Mouse (Mus musculus): Measurements from ENCODE around the gene Gadl1. TPM values are rescaled to one million over a fixed set of nuclear protein-coding genes. Genes with fewer than 3 reads are reported as not detected.

Gadl1 gene
- polyA plus RNA-seq, 1 experiment from 2014 or later, result 0.60 TPM

DNA sequence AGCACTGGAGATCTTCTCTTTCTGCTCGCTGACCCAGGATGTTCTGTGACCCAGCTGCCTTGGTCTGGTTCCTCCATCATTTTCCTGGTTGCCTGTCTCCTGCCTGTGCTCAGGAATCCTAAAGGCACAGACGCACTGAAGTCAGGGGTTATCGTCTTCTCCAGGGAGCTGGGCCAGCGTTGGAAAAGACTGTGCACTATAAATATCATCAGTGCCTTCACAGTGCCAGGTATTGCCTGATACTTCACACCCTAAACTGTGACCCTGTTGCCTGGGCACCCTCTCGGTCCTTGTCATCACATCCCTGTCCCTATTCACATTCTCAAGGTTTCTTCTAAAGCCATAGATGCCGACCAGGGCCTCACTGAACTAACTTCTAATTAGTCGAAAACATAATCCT is 210.7 kb downstream of the Gadl1 start:
- H3K4me1 ChIP-seq, result peaks cover 56% of the 10 kb centered on the region
- 78% methylated on average over 7 of the region's 7 CpGs for WGBS
- no peak overlapping the region for H3K4me3 ChIP-seq
- ATAC-seq (ENCODE audit: low FRiP score, low read depth), result no peak
- H3K27me3 ChIP-seq, result no peaks in the 10 kb centered on the region
- H3K9ac ChIP-seq, result no peak overlapping the region
- H3K36me3 ChIP-seq, result peaks cover 67% of the 10 kb centered on the region
- no peak overlapping the region for H3K27ac ChIP-seq
- H3K9me3 ChIP-seq, result no peaks in the 10 kb centered on the region
- no peak overlapping the region for H3K4me2 ChIP-seq (replicated peaks)

DNA sequence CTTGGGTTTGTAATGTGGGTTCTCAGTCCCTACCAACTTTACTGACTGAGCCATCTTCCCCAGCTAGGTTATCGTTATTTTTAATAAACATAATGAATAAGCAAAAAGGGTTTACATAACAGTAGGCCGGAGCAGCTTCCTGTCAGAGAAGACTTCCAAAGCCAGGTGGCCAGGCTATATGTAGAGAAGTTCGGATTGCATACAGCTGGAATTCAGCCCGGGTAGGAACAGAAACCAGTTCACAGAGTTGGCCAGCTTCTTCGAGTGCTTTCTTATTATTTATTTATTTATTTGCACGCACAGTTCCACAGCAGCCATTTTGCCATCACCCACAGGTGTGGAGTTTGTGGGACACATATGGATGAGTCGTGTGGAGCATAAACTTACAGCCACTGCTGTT is 212.2 kb downstream of the Gadl1 start:
- H3K36me3 ChIP-seq, result peaks cover 75% of the 10 kb centered on the region
- H3K4me3 ChIP-seq, result no peak overlapping the region
- H3K4me1 ChIP-seq, result peaks cover 46% of the 10 kb centered on the region
- H3K9ac ChIP-seq, result no peak overlapping the region
- H3K27ac ChIP-seq, result peak overlapping the region; percentile 79; the same call in 1 of the 2 replicates
- no peaks in the 10 kb centered on the region for H3K27me3 ChIP-seq
- no peak for ATAC-seq (ENCODE audit: low FRiP score, low read depth)
- no peaks in the 10 kb centered on the region for H3K9me3 ChIP-seq
- H3K4me2 ChIP-seq (replicated peaks), result no peak overlapping the region
- WGBS, result 78% methylated on average over 7 of the region's 7 CpGs

DNA sequence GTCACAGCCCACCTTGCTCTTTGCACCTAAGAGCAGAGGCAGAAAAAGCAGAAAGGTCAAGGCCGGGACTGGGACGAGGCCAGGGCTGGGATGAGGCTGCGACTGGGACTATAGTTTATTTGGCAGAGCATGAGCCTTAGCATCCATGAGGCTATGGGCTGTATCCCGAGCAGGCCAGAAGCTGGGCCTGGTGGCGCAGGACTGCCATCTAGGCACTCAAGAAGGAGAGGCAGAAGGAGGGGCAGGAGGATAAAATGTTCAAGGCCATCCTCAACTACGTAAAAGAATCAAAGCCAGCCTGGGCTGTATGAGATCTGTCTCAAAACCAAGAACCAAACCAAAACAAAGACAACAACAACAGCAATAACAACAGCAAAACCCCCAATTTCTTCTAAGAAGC is 213.3 kb downstream of the Gadl1 start:
- no peaks in the 10 kb centered on the region for H3K9me3 ChIP-seq

DNA sequence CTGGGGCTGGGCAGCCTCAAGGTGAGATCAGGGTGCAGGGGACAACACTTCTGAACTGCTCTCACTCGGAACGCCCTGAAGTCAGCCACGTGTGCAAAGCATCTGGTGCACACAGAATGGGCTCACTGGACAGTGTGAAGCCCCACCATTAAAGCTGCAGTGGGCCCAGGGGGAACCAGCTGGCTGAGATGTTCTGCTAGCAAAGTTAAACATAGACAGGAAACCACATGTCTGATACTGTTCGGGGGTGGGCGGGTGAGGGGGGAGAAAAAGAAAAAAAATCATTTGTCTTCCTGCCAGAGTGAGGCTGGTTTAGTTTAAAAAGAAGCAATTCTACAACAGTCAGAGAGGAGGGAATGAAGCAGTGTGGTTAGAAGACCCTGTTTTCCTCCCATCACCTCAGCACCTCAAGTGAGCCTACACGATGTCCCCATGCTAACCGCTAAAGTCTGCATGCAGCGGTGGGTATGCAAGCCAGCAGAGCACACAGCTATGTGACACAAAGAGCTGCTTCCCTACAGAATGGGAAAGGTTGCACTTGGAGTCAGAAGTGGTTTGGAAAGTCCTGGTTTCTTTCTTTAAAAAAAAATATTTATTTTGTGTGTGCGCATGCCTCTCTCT is 213.8 kb downstream of the Gadl1 start:
- peaks cover 40% of the 10 kb centered on the region for H3K4me1 ChIP-seq
- H3K9me3 ChIP-seq, result no peaks in the 10 kb centered on the region
- no peak overlapping the region for H3K4me3 ChIP-seq
- peak overlapping the region; percentile 79 for H3K27ac ChIP-seq
- 36% methylated on average over 9 of the region's 9 CpGs for WGBS
- H3K36me3 ChIP-seq, result peaks cover 80% of the 10 kb centered on the region
- H3K4me2 ChIP-seq (replicated peaks), result no peak overlapping the region
- 0 out of 2 replicates have a peak overlapping the region, but pooled peaks have one; percentile 35 for H3K9ac ChIP-seq
- ATAC-seq (ENCODE audit: low FRiP score, low read depth), result peak; percentile 71
- no peaks in the 10 kb centered on the region for H3K27me3 ChIP-seq

More for the DNA sequence above, 213.3 kb downstream of the Gadl1 start:
- WGBS, result 61% methylated on average over 6 of the region's 6 CpGs
- no peak for ATAC-seq (ENCODE audit: low FRiP score, low read depth)
- no peaks in the 10 kb centered on the region for H3K27me3 ChIP-seq
- H3K27ac ChIP-seq, result peak overlapping the region; percentile 79
- no peak overlapping the region for H3K4me2 ChIP-seq (replicated peaks)
- peaks cover 79% of the 10 kb centered on the region for H3K36me3 ChIP-seq
- peaks cover 40% of the 10 kb centered on the region for H3K4me1 ChIP-seq
- no peak overlapping the region for H3K4me3 ChIP-seq
- no peak overlapping the region for H3K9ac ChIP-seq

Measured in limb, embryonic 13.5 days (tissue).